Mouse (Mus musculus) liver, postnatal 0 days (tissue): ENCODE measurements around the gene Fgd4. TPM values are rescaled to one million over a fixed set of nuclear protein-coding genes. Genes with fewer than 3 reads are reported as not detected.
"Not testable (repeated sequence)": the region's sequence is repeated elsewhere in the genome, so short reads cannot be mapped to it uniquely, and the experiment has no call there.

ENCODE experiments used
- ATAC-seq: fragments of 200-750 bp; cut with Nextera tagmentation; 2 replicates; pipeline ENCODE4 v1.8.0; 2017; ENCODE audit warnings: mild to moderate bottlenecking, moderate library complexity
- DNase-seq: peaks from one replicate; pipeline ENCODE4 v3.0.0-alpha.2; 2016
- H3K27ac ChIP-seq: fragments of 300-500 bp; sonication (generic); 2 replicates; pipeline ENCODE4 v1.5.1; 2014; ENCODE audit warnings: antibody characterized with exemption, moderate library complexity, mild to moderate bottlenecking, low read depth
- H3K27me3 ChIP-seq: fragments of 300-500 bp; sonication (generic); 2 replicates; pipeline ENCODE4 v1.6.1; 2014; ENCODE audit warnings: low read length, control low read depth, mixed read lengths; ENCODE audit not compliant: insufficient read depth
- H3K36me3 ChIP-seq: fragments of 300-500 bp; sonication (generic); replicated peaks from 2 replicates; pipeline ENCODE4 v1.6.1; 2014; ENCODE audit warnings: mild to moderate bottlenecking, control low read depth, low read length, moderate library complexity, mixed read lengths; ENCODE audit not compliant: insufficient read depth
- H3K4me1 ChIP-seq: fragments of 300-500 bp; sonication (generic); 2 replicates; pipeline ENCODE4 v1.6.1; 2014; ENCODE audit warnings: antibody characterized with exemption, mild to moderate bottlenecking, control low read depth; ENCODE audit not compliant: insufficient read depth
- H3K4me2 ChIP-seq: fragments of 300-500 bp; sonication (generic); 2 replicates; pipeline ENCODE4 v1.6.1; 2014; ENCODE audit warnings: low read depth, mild to moderate bottlenecking, low read length, moderate library complexity, mixed read lengths
- H3K4me3 ChIP-seq: fragments of 300-500 bp; sonication (generic); 2 replicates; pipeline ENCODE4 v1.5.1; 2014; ENCODE audit warnings: low read depth, low read length
- H3K9ac ChIP-seq: fragments of 300-500 bp; sonication (generic); replicated peaks from 2 replicates; pipeline ENCODE4 v1.6.1; 2014; ENCODE audit warnings: mild to moderate bottlenecking, moderate library complexity
- H3K9me3 ChIP-seq: fragments of 300-500 bp; sonication (generic); 2 replicates; pipeline ENCODE4 v1.6.1; 2016; ENCODE audit warnings: mild to moderate bottlenecking, control low read depth, low read length, mixed read lengths
- CTCF ChIP-seq: sonication (generic); IDR thresholded peaks from 2 replicates; pipeline ENCODE4 v1.5.1; 2016; ENCODE audit warnings: antibody characterized with exemption, low read depth
- EP300 ChIP-seq: IDR thresholded peaks from 2 replicates; pipeline ENCODE4 v1.6.1; 2016; ENCODE audit warnings: antibody characterized with exemption, low read depth, mild to moderate bottlenecking
- WGBS: fragments of 180-500 bp; shearing (Covaris S2); extraction: QIAGEN DNeasy Blood & Tissue Kit; methylation state at CpG from one replicate; pipeline ENCODE4 v1.1.7; 2014; ENCODE audit not compliant: insufficient replicate concordance; 5-methylcytosine and 5-hydroxymethylcytosine counted together
- polyA plus RNA-seq: library from polyadenylated mRNA; unstranded; fragments of >200 nt; fragmentation: Nextera tagmentation; extraction: Ambion mirVana; gene quantifications from 2 replicates; pipeline ENCODE4 v1.2.1, GENCODE M21; 2015

The Fgd4 gene
- polyA plus RNA-seq, 1 experiment from 2014 or later: 2.1 TPM

DNA sequence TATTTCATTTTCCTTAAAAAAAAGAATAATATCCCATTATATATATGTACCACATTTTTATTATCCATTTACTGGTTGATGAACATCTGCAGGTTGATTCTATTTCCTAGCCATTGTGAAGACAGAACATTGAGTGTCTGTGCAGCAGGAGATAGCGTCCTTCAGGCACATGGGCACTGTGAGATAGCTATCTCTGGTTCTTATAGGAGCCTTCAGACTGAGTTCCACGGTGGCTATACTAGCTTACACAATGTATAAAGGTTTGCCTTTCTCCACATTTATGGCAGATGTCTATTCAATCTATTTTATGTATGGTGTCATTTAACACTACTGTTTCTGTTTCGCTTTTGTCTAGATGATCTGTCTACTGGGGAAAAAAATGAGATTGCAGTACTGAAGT, 98.9 kb downstream of the Fgd4 start:
- Histone ChIP-seq H3K27me3 (no peaks in the 10 kb centered on the region), H3K36me3 (no peaks in the 10 kb centered on the region), H3K4me1 (peaks cover 3% of the 10 kb centered on the region; the same call in 1 of the 2 replicates), H3K4me2 (no peak overlapping the region), H3K27ac (no peak overlapping the region), H3K9ac (no peak overlapping the region), H3K4me3 (no peak overlapping the region), H3K9me3 (no peaks in the 10 kb centered on the region)
- DNase-seq (no peak), ATAC-seq (no peak)
- 67% methylated on average over 3 of the region's 3 CpGs for WGBS
- TF ChIP-seq CTCF (no peak), EP300 (no peak)

DNA sequence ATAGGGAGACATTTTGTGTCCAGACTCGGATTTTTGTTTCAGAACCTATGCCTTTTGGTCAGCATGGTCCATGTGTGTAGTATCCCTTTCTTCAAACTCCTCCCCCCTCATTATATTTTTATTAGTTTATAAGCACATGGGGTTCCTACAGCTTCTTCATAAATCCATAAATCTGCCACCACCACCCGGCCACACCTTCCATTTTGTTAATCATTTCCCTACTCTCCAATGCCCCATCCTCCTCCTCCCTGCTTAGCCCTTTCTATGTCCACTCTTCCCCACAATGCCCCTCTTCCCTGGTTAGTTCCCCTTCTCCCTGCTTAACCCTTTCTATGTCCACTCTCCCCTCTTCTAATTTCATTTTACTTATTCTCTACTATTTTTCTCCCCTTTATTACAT, 99.4 kb downstream of the Fgd4 start:
- TF ChIP-seq CTCF: no peak
- TF ChIP-seq EP300: no peak
- 65% methylated on average over 2 of the region's 2 CpGs for WGBS

DNA sequence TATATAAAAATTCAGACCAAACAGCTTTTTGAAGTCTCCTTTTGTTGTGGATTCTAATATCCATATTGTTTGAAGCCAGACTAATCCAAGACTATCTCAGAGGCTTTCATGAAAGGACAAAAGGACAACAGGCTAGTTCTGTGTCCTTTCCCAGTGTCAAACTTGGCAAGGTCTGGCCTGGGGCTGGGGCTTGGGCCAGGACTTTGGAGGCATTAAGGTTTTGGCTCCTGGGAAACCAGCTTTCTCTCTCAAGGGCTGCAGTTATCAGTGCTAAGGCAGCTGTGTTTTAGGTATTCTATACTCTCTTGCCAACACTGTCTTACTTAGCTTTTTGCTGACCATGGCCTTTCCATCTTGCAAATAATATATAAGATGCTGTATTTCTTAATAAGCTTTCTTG, 101.6 kb downstream of the Fgd4 start:
- Histone ChIP-seq H3K4me1 (no peaks in the 10 kb centered on the region), H3K4me2 (no peak overlapping the region), H3K27ac (no peak overlapping the region), H3K9me3 (no peaks in the 10 kb centered on the region), H3K27me3 (no peaks in the 10 kb centered on the region), H3K9ac (no peak overlapping the region), H3K36me3 (no peaks in the 10 kb centered on the region), H3K4me3 (no peak overlapping the region)
- ATAC-seq (no peak), DNase-seq (no peak)
- TF ChIP-seq CTCF (no peak), EP300 (no peak)

More for the DNA sequence above, 99.4 kb downstream of the Fgd4 start:
- DNase-seq (no peak), ATAC-seq (no peak)
- no peaks in the 10 kb centered on the region for H3K36me3 ChIP-seq
- H3K4me2 ChIP-seq: no peak overlapping the region
- H3K4me3 ChIP-seq: no peak overlapping the region
- peaks cover 3% of the 10 kb centered on the region; the same call in 1 of the 2 replicates for H3K4me1 ChIP-seq
- no peak overlapping the region for H3K9ac ChIP-seq
- no peaks in the 10 kb centered on the region for H3K9me3 ChIP-seq
- no peaks in the 10 kb centered on the region for H3K27me3 ChIP-seq
- no peak overlapping the region for H3K27ac ChIP-seq

DNA sequence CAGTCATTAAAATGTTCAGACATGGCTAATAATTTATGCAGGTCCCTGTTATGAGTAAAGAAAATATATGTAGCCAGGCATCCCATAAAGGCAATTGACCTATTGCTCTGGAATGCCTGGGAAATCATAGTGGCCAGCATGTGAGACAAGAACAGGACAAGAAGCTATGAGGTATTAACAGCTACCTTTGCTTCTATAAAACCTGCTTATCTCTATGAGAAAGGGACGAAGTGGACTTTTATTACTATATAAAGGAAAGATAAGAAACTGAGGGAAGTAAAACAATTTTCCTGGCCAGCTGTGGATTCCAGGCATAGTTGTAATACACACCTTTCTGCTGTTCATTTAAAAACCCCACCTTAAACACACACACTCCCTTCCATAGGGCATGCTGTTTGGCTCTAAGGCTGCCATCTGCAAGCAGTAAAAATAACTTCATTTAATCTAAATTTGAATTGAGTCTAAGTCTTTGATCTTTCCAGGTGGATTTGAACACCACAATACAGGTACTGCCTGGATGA, 114.8 kb downstream of the Fgd4 start:
- Histone ChIP-seq H3K4me1 (no peaks in the 10 kb centered on the region), H3K27ac (no peak overlapping the region), H3K9me3 (no peaks in the 10 kb centered on the region), H3K4me2 (no peak overlapping the region), H3K4me3 (no peak overlapping the region), H3K9ac (no peak overlapping the region), H3K36me3 (peaks cover 6% of the 10 kb centered on the region; the same call in 1 of the 2 replicates), H3K27me3 (no peaks in the 10 kb centered on the region)
- DNase-seq (no peak), ATAC-seq (no peak)
- no peak for TF ChIP-seq CTCF
- no peak for TF ChIP-seq EP300
- WGBS: 58% methylated on average over 1 of the region's 1 CpGs

DNA sequence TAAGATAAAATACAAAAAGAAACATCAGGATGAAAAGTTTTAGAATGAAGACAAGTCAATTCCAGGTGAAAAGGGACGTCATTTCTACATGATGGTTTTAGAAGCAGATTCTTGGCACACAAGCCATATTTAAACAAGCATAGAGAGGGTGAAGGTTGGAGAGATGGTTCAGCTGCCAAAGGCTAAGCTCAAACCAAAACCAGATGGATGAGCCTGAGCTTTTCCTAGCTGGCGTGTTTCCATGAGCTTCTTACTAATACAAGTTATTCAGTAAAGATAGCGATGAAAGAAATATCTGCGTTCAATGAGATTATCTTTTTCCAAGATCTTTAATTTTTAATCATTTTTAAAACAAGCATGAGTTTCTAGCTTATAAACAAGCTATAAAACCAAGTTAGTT, 115.7 kb downstream of the Fgd4 start:
- H3K4me2 ChIP-seq: no peak overlapping the region
- H3K4me1 ChIP-seq: no peaks in the 10 kb centered on the region
- H3K4me3 ChIP-seq: no peak overlapping the region
- H3K9ac ChIP-seq: no peak overlapping the region
- ATAC-seq: no peak
- no peak overlapping the region for H3K27ac ChIP-seq
- DNase-seq: no peak
- no peaks in the 10 kb centered on the region for H3K27me3 ChIP-seq
- no peak for TF ChIP-seq CTCF
- no peak for TF ChIP-seq EP300
- H3K9me3 ChIP-seq: no peaks in the 10 kb centered on the region
- H3K36me3 ChIP-seq: peaks cover 6% of the 10 kb centered on the region; the same call in 1 of the 2 replicates
- WGBS: 76% methylated on average over 4 of the region's 4 CpGs

DNA sequence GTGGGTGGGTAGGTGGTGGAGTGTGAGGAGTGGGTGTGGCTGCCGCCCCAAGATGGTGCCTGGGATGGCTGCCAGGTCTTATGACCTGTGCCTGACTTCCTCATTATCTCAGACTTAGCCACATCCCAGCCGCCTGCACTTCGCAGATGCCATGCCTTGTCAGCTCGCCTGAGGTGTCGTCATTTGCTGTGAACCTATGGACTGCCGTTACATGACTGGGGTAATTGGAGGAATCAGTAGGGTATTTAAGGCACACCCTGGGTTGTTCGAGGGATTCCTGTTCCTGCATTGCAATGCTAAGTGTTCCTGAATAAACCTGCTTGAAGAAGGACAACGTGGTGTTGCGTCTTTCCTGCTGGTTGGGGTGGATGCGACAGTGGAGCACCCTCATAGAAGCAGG, 126.9 kb downstream of the Fgd4 start:
- not testable (repeated sequence) for ATAC-seq, H3K9me3 ChIP-seq, H3K27me3 ChIP-seq, H3K27ac ChIP-seq, H3K36me3 ChIP-seq, H3K4me3 ChIP-seq, H3K9ac ChIP-seq, H3K4me1 ChIP-seq, DNase-seq, H3K4me2 ChIP-seq
- 82% methylated on average over 10 of the region's 10 CpGs for WGBS

DNA sequence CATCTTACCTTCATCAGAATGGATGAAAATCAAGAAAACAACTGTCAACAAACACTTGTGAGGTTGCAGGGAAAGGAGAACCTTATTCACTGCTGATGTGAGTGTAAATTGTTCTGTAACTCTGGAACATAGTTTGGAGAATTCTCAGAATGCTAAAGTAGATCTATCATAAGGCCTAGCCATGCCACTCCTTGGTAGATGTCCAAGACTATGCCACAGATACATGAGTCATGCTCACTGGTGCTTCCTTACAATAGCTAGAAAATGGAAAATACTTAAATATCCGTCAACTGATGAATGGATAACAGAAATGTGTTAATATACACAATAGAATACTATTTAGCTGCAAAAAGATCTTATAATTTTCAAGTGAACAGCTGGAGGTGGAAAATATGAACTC, 150.3 kb downstream of the Fgd4 start:
- no peaks in the 10 kb centered on the region for H3K4me1 ChIP-seq
- WGBS: 72% methylated on average over 1 of the region's 1 CpGs
- TF ChIP-seq EP300: no peak
- no peak for TF ChIP-seq CTCF
- no peak overlapping the region for H3K4me3 ChIP-seq
- H3K36me3 ChIP-seq: 0 out of 2 replicates have a peak, but pooled peaks cover 3% of the 10 kb centered on the region
- no peak for ATAC-seq
- H3K27ac ChIP-seq: no peak overlapping the region
- no peaks in the 10 kb centered on the region for H3K9me3 ChIP-seq
- H3K4me2 ChIP-seq: no peak overlapping the region
- H3K27me3 ChIP-seq: no peaks in the 10 kb centered on the region
- H3K9ac ChIP-seq: no peak overlapping the region
- DNase-seq: no peak
